Mouse (Mus musculus): ENCODE results near the gene Gm15128. TPM values are rescaled to one million over a fixed set of nuclear protein-coding genes. Genes with fewer than 3 reads are reported as not detected.

The Gm15128 gene
- total RNA-seq (2023): not detected

DNA sequence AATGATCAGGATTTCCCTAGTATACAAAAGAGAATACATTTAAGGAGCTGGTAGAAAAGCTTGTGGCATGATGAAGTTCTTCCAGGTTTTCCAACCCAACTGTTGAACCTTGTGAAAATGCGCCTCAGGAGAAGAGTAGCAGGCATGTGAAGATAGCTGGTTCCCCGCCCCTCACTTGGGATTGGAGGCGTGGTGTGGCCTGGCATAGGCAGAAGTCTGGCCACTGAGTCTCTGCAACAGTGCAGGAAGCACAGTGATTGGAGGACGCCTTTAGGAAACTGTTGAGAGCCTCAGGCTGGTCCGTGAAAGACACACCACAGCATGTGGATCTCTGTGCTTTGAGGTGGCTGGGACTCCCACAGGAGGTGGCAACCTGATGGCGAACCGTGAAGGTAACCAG, at the start of gene Gm15128:
Gm15128 (plus strand) TSS at position 301 of the 400 bp plus-strand sequence.

Other genes with a start within 250 kb of the Gm15128 start
- not detected for gene Lrch2, start 211.9 kb upstream of the Gm15128 start, total RNA-seq (2023)
- not detected for gene Gm15080, start 227.0 kb downstream of the Gm15128 start, total RNA-seq (2023)